Mouse (Mus musculus) T-helper 1 cell (primary cell): Measurements from ENCODE around the gene Usp9x.

Experiments used
- in situ Hi-C: fragments of 300-600 bp; cut with MboI, MseI; formaldehyde crosslinking; loops from one replicate; pipeline ENCODE4 v1.15.1; 2025; ENCODE audit warnings: high pct_unique_total_duplicates

The Usp9x gene

DNA sequence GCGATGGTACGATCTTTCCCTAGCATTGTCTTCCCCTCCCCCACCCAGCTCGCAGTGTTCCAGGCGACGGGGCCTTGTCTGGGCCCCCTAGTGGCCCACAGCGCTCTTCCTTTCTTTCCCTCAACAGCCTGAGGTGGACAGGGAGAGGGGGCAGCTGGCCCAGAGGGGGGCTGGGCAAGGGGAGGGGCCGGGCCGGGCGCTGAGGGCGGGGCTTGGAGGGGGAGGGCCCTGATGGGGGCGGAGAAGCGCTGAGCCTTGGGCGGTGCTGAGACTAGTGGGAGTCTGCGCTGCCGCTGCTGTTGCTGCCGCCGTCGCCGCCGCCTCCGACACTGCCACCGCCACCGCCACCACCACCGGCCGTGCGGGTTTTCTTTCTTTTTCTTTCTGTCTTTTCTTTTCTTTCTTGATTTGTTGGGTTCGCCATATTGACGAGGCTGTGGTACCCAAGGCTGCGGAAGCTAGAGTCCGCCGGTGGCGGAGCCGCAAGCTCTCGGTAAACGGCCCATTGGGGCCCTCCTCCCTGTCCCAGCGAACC, at the start of gene Usp9x:
Gene Usp9x (plus strand): TSS at position 258 of the 535 bp plus-strand sequence.
- in situ Hi-C loops = no loop called here

DNA sequence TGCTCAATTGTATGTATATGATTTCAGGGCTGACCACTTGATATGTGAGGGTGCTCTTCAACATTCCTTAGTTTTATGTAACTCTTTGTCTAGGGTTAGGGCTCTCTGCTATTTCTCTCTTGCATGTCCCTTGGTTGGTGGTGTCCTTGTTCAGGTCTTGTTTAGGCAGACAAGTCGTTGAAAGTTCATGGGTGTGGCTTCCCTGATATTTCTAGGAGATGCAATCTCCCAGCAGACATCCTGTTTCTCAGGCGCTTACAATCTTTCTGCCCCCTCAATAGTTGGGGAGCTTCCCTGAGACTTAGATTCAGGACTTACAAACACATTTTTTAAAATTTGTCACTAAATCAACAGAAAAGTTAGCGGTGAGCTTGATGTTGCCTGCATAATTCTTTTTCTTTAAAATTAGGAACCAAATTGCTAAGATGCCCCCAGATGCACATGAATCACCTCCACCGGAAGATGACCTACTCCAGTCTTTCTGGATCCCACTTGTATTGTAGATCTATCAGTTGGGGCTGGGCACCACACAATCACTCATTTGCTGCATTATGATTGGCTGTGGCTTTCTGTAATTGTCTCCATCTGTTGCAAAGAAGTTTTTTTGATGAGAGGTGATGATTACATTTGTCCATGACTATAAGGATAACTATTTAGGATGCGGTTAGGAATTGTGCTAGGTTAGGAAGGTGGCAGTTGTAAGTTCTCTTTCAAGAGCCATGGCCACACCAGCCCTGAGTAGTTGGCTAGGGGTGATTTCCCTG, 48.6 kb upstream of the Usp9x start:
- in situ Hi-C loops = no loop called here

DNA sequence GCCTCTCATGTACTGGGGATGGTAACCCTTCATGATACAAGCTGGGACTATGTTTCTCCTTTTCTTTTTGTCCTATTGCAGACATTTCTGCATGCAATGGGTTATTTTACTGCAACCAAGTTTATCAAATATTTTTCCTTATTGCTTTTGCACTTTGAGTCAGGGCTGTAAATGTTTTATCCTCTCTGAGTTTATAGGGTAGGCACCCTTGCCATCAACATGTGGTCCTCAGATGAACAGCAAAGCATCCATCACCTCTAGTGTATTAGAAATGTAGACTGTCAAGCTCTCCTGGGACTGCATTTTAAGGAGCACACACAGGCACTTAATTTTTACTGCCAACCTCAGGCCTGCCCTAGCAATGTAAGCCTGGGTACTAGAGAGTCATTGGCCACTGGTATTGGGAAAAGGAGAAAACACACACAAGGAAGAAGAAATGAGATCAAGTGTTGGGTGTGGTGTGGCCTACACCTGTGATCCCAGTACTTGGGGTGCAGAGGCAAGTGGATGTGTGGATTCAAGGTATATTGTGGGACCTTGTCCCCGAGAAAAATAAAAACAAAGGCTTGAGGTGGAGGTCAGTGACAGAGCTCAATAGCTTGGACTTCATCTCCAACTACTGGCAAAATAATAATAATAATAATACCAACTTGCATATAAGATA, 46.6 kb upstream of the Usp9x start:
- in situ Hi-C loops = no loop called here

DNA sequence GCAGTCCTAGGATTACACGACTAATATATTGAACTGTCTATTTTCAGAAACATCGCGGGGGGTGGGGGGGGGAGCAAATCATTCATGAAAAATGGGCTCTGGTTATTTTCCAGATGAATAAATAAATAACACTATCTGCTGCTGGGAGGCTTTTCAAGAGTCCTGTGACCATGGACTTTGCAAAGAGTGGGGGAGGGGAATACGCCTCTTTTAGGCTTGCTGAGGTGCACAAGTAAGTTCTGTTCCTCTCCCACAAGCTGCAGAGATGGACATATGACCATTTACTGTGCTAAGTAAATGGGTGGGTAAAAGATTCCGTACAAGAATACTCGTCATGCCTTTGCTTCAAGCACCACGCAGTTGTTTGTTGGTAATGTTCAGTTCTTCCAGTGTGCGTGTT, 46.0 kb upstream of the Usp9x start:
- in situ Hi-C loops = no loop called here

DNA sequence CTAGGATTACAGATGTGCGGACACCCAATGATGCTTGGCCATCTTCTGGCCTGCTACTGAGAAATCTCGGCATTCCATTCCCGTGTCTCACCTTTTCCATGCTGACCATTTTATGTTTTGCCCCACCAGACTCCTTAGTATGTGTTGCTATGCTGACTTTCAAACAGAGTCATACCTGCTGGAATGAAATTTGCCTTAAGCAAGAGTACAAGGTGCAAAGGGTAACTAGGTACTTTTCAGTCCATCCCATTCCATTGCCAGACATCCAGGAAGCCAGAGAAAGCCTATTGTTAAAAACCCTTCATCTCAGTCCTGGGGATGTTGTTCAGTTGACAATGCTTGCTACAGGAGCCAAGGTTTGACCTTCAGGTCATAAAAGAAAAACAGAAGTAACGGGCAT, 43.1 kb upstream of the Usp9x start:
- in situ Hi-C loops = no loop called here

DNA sequence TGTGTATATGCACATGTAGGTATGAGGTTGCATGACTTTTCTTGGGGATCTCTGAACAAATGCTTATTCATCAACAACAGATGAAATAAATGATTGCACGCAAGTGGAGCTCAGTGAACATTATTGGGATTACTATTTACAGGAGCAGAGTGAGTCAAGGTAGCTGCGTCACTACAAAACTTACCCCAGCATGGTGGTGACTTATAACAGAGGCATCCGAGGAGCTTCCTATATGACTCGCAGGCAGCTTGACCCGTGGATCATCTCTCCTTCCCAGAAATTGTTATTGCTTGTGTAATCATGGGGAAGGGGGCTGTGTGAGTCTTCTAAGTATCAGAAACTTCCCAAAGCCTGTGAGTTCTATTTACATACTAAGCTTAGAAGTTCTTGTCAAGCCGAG, 41.3 kb upstream of the Usp9x start:
- in situ Hi-C loops = no loop called here

DNA sequence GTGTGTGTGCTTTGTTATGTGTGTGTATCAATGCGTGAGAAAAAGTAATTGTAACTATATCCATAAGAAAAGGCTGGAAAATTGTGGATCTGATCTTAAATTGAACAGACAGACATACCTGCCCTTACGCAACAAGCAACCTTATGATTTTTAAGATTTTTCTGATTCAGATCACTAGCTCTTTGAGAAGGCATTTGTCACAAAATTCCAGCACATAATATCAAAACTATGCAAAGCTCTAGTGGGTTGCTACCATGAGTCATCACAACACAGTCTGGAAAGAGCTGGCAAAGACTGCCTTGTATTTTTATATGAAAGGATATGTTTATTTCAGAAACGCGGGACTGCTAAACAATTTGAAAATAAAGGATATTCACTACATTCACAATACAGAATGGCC, 34.2 kb upstream of the Usp9x start:
- in situ Hi-C loops = no loop called here

DNA sequence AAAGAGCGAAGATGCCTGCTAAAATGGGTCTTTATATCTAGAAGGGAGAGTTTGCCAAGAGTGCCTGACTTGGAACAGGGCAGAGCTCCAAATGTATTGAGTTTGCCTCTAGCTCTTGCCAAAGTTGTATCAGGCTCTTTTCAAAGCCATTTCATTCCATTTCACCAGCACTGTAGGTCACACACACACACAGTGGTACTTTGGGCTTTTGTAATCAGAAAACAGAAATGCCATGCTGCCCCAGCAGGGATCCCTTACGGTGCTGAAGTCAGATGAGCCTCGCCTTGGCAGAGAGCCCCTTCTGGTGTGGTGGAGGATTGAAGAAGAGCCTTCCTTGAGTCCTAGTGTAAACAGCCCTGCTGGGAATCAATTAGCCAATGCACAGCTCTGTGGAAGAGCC, 32.1 kb upstream of the Usp9x start:
- in situ Hi-C loops = no loop called here

DNA sequence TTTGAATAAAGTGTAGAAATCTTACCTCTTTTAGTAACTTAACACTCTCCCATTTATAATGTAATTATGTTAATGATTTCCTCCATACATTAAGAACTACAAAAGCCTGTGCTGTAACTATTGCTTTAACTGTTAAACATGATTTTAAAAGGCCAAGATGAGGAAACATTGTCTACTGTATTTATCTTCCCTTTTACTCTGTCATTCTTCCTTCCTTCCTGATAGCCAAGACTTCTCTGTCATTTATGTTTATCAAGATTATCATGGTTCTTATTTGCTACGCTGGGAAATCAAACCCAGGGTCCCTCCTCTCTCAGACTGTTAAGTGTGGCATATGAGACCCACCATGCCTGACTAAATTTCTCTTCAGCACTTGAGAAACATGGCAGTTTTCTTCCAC, 30.9 kb upstream of the Usp9x start:
- in situ Hi-C loops = no loop called here

DNA sequence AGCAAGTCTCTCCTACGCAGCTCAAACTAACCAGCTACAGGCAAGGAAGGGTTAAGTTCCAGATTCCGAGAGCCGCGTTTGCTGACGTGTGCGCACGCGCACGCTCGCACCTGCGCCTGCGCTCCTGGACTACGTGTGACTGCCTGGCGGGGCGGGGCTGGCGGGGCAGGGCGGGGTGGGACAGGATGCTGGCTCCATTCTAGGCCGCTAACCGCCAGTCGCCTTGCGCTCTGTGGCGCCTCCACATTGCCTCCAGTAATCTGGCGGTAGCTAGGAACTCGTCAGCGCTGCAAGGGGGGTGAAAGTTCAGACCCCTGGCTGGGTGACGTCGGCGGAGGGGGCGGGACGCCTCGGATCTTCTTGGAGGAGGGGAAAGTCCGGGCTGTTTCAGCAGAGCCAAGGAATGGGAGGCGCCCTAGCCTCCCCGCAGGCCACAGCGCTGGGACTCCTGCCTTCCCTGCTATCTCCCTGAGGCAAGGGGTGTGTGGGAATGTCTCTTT, 29.6 kb upstream of the Usp9x start:
- in situ Hi-C loops = no loop called here

DNA sequence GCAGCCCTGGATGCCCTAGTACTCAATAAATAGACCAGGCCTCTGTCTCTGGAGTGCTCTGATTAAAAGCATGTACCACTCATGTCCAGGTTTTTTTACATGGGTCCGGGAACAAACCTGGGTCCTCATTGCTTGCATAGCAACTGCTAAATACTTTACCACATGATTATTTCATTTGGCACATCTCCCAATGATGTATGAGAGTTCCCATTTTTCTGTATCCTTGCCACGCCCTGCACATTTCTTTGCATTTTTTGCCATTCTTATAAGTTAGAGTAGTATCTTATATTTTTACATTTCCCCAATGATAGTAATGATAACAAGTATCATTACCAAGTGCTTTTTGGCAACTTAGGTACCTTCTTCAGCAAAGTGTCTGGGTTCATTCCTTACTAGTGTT, 27.5 kb upstream of the Usp9x start:
- in situ Hi-C loops = no loop called here

DNA sequence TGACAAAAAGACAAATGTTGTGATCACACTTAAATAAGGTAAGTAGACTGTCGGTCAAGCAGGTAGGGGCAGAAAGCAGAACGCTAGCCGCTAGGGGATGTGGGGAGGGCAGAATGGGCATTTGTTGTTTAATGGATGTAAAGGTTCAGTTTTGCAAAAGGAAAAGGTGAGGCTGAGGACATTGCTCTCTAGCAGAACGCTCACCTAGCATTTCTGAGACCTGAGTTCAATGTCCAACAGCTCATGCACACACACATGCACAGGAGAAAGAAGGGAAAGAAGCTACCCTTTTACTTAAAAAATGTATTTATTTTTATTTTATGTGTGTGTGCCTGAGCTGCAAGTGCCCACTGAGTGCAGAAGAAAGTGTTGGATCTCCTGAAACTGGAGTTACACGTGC, 26.6 kb upstream of the Usp9x start:
- in situ Hi-C loops = no loop called here

DNA sequence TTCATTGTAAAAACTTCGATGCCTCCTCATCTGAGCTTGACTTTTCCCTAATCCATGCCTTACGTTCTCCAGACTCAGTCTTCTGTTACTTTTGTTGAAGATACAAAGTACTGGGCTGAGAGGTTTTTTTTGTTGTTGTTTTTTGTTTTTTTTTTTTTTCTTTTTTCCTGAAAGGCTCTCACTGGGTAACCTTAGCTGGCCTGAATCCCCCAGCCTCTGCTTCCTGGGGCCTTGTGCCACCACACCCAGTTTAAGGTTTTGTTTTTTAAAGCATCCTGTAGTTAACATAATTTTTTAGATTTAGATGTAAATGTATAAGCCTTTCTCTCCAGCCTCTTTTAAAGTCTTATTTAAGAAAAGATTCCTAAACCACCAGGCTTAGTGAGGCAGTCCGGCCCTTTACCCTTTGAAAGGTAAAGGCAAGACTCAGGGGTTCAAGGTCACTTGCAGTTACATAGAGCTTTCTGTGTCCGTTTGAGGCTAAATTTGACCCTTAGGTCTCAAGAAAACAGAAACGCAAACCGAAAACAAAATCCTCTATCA, 24.3 kb upstream of the Usp9x start:
- in situ Hi-C loops = no loop called here

DNA sequence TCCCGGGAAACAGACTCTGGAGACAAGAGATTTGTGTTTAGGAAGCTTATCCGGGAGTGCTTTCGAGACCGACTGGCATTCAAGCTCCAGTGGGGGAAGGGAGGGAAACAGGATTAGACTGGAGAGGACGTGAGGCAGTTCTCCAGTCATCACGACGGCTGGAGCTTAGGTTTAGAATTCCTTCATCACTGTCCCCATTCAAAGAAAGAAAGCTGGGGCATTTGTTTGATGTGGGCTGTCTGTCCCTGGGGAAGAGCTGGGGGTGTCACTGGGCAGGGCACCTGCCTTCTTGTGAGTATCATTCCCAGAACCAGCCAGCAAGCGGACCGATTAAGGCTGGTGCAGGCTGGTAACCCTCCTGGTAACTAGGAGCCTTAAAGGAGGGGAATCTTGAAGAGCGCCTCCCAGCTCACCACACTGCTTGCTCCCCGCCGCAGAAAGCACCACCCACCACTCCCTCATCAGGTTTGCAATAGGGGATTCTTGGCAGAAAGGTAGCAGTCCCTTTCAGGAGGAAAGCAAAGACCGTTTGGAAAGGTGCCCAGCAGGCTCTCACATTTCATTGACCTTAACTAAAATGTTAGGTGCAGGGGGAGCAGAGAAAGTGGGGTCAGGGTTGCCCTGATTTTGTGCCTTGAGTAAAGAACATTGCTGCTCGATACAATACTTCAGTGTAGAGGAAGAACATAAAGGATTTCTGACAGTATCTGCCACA, 23.5 kb upstream of the Usp9x start:
- in situ Hi-C loops = no loop called here

DNA sequence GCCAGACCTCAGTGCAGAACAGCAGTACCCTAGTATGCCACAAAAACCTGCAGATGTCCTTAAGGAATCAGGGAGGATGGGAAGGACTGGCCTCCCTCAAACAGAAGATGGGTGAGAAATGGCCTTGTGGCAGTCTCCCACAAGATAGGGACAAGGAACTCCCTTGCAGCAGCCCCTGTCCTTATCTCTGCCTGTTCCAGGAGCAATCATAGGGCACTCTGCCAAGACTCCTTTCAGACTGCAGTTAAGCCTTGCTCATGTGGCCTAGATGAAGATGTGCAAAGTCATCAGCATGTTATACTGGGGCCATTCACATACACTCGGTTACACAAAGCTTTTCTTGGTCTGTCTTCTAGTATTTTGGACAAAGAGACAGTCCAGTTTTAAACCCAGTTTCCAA, 16.7 kb upstream of the Usp9x start:
- in situ Hi-C loops = no loop called here

DNA sequence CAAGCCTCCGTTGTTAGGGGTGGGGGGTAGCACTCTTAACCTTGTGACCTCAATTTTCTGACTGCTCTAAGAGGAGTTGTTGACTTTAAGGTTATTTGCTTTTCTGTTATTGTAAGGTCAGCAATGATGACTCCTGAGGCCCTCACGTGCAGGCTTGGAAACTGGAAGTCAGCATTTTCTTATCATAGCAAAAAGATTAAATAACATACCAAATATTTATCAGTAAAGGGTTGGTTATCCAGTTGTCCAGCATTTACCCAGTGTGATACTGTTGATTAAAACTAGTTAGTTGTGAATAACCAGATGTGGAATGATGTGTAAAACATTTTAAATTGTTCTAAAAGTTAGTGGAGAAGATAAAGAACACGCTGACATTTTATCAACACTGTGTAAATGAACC, 9.3 kb upstream of the Usp9x start:
- in situ Hi-C loops = no loop called here

DNA sequence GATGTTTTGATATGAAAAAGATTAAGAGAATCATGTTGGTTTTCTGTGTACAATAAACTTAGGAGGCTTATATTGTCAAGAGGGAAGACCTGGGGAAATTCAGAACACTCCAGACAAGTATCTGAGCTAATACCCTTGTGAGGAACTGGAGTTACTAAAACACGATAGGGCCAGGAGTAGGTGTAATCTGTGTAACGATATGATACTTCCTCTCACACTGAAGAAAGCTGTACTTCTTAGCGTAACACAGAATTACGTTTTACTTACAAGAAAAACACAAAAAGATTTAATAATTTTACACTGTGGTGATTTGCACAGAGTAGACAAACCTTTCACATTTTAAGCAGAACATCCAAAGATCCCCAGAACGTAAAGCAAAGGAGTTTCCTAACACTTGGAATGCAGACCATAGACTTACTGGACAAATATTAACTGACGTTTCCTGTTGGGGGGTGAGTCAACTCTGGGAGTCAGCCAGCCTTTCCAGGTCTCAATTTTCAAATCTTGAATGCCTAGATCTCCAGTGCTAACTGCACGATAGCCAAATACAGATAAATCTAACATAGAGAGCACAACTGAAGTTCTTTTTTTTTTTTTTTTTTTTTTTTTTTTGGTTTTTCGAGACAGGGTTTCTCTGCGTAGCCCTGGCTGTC, 6.9 kb upstream of the Usp9x start:
- in situ Hi-C loops = no loop called here

DNA sequence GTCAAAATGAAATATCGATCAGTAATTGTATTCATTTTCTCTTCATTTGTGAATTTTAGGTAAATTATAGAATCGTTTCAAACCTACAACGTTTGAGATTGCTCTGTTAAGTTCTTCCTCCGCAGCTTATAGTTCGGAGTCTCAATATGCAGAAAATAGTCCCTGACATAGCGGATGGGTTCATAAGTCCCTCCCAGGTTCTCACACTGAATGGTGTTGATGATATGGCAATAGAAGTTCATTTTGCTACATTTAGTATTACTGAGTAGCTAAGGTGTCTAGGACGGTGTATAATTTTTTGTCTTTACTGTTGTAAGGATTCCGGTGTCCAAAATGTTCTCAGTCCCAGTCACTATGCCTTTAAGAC, 1.1 kb upstream of the Usp9x start:
- in situ Hi-C loops = no loop called here

DNA sequence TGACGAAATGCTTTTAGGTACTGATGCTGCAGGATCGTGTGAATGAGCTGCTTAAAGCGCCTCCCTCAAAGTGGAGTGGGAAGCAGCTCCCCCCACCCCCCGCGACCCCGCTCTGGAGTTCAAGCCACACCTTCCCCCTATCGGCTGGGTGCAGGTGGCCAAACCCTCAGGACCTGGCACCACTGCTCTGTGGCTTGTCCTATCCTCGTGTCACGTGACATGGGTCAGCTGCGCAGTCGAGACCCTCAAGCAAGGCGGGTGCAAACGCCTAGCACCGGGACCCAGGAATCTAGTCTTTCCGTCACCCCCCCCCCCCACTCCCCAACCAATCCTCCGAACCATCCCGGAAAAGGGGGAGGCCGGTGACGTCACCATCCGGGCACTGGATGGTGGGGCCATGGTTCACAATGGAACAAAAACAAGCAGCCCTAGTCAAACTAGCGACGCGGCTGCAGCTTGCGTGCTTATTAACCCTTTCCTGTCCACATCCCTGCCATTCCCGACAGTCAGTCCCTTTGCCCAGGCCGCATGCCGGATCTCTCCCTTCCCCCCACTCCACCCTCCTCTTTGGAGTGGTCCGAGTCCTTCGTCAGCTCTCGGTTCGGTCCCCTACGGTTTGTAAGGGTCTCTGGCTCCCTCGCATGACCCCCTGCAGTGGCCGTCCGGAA, 591 bp upstream of the Usp9x start:
- in situ Hi-C loops = no loop called here

DNA sequence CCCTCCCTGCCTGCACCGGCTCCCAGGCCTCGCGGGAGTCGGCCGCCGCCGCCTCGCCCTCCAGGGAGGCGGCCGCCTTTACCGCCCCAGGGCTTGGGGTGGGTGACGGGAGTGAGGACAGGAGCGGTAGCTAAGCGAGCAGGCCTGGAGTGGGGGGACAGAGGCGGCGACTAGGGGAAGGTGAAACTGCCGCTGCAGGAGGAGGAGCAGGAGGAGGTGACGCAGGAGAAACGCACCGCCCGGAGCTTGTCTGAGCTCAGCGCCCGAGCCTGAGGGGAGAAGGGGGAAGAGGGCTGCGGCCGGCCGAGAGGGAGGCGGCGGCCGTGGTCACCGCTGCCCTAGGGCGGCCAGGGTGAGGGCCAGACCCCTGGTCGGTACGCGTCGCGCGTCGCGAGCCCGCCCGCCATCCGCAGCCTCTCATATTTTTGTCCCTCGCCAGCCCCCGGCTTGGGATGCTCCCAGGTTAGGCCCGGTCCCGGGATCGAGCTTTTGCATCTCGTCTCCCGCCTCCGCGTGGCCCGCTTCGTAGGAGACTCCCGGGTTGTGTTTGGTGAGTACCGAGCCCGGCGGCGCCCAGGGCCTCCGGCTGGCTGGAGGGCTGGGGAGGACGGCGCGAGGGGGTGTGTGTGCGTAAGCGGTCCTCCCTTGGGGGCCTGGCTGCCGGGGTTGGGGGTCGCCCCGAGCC, 620 bp downstream of the Usp9x start:
- in situ Hi-C loops = no loop called here
